Mouse (Mus musculus): ENCODE measurements at regions not wholly inside any gene's neighbourhood (a gene's known extent, or its start where the extent isn't known, plus 50 kb on each side); places are given as distances from the start of the nearest gene placed in this dataset.

DNA sequence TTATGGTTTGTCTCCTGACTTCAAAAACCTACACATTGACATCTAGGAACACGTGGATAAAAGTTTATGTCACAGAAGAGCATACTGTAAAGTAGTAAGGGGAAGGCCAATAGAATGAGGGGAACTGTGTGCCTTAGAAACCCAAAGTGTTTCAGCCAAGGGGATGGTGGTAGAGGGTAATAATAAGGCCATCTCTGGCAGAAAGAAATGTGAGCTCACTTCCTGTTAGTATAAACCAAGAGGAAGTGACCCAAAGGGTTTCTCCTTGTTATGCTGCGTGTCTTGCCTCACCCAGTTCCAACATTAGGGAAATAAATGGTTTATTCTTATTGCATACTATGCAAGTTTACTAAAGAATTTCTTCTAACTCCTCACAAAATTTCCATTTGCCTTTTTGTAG lies 2982.4 kb upstream of the Lrrc6 start:
- WGBS: 79% methylated on average over 2 of the region's 2 CpGs
- no peaks in the 10 kb centered on the region for H3K4me1 ChIP-seq
- no peak overlapping the region for H3K4me3 ChIP-seq
- no peak for DNase-seq (ENCODE audit: low spot score)
- no peaks in the 10 kb centered on the region for H3K9me3 ChIP-seq
- no peaks in the 10 kb centered on the region for H3K36me3 ChIP-seq (replicated peaks)
- H3K27me3 ChIP-seq (replicated peaks; ENCODE audit: low read depth, poor library complexity, severe bottlenecking): no peaks in the 10 kb centered on the region
- H3K27ac ChIP-seq (replicated peaks): no peak overlapping the region

DNA sequence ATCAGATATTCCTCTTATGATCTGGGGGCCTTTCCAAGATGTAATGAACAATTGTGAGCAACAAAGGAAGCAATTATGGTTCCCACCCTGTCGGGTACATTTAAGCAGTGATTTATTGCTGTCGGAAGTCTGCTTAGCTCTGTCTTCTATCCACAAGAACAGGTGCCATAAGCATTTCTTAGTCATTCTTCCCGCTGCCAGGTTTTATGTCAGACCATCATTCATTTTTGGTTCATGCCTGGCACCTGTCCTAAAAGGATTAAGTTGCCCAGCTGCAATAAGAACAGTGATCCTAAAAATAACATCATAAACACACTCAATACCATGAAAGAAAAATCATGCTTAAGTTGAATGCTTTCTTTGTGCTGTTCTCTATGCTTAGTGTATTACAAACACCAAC lies 2980.4 kb upstream of the Lrrc6 start:
- DNase-seq (ENCODE audit: low spot score): no peak
- H3K27ac ChIP-seq (replicated peaks): no peak overlapping the region
- WGBS: 87% methylated on average over 3 of the region's 3 CpGs
- H3K9me3 ChIP-seq: no peaks in the 10 kb centered on the region
- H3K4me1 ChIP-seq: no peaks in the 10 kb centered on the region
- H3K4me3 ChIP-seq: no peak overlapping the region
- no peaks in the 10 kb centered on the region for H3K36me3 ChIP-seq (replicated peaks)
- no peaks in the 10 kb centered on the region for H3K27me3 ChIP-seq (replicated peaks; ENCODE audit: low read depth, poor library complexity, severe bottlenecking)

DNA sequence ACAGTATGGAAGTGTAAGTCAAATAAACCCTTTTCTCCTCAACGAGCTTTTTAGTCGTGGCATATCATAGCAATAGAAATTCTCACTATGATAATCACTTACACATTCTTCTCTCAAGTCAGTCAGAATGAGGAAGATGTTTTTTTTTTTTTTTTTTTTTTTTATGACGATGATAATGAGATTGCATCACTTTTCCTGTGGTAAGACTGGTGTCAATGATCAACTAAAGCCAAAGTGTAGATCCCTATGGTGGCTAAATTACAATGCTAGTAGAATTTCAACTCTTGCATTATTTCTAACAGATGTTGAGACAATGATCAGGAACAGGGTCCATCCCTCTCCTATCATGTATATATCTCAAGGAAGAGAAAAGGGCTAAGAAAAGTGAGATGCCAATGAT lies 2976.3 kb upstream of the Lrrc6 start:
- H3K4me3 ChIP-seq: no peak overlapping the region
- H3K36me3 ChIP-seq (replicated peaks): no peaks in the 10 kb centered on the region
- 80% methylated on average over 3 of the region's 3 CpGs for WGBS
- H3K27ac ChIP-seq (replicated peaks): no peak overlapping the region
- no peaks in the 10 kb centered on the region for H3K9me3 ChIP-seq
- no peaks in the 10 kb centered on the region for H3K4me1 ChIP-seq
- no peaks in the 10 kb centered on the region for H3K27me3 ChIP-seq (replicated peaks; ENCODE audit: low read depth, poor library complexity, severe bottlenecking)
- no peak for DNase-seq (ENCODE audit: low spot score)

DNA sequence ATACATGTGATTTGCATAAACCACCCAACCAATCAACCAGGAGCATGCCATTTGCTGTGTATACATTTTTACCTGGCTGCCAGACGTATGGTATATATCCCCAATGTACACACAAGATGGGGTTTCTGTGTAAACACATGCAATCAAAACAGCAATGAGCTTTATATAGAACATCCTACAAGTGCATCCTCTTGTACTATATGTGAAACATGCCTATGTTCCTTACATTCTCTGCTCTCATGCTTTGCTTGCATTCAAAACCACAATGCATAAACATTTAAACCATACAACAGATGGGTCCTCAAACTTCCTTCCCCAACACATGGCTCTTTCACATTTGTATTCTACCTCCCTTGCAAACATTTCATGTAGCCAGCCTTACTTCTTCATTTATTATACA lies 2968.9 kb upstream of the Lrrc6 start:
- H3K9me3 ChIP-seq: no peaks in the 10 kb centered on the region
- H3K4me3 ChIP-seq: no peak overlapping the region
- no peak overlapping the region for H3K27ac ChIP-seq (replicated peaks)
- no peaks in the 10 kb centered on the region for H3K4me1 ChIP-seq
- WGBS: 91% methylated on average over 1 of the region's 1 CpGs
- H3K27me3 ChIP-seq (replicated peaks; ENCODE audit: low read depth, poor library complexity, severe bottlenecking): no peaks in the 10 kb centered on the region
- no peak for DNase-seq (ENCODE audit: low spot score)
- no peaks in the 10 kb centered on the region for H3K36me3 ChIP-seq (replicated peaks)

DNA sequence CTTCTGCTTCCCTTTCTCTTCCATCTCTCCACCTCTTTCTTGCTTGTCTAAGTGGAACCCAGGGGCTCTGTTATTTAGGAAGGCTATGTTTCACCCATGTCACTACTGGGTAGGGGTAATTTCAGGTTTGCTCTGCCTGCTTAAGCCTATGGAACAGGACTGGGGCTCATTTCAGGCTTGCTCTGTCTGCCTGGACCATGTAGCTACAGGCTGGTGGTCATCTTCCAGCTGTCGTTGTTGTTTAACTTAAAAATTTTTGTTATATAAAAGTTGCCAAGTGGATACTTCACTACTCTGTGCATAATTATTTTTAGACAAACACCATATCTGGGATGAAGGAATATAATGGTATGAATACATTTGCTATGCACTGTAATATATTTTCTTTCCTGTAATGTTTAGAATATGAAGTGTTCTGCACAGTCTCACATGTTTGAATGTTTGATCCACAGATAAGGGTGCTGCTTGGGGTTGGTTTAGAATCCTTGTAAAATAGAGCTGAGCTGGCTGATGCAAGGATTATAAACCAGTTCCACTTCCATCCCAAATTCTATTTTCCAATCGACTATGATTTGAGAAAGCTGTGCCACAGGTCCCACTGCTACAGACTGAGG lies 2960.0 kb upstream of the Lrrc6 start:
- Histone ChIP-seq H3K27ac (replicated peaks) (no peak overlapping the region), H3K9me3 (no peaks in the 10 kb centered on the region), H3K4me3 (no peak overlapping the region), H3K36me3 (replicated peaks) (no peaks in the 10 kb centered on the region), H3K4me1 (no peaks in the 10 kb centered on the region), H3K27me3 (replicated peaks; ENCODE audit: low read depth, poor library complexity, severe bottlenecking) (no peaks in the 10 kb centered on the region)
- WGBS: 89% methylated on average over 2 of the region's 2 CpGs
- DNase-seq (ENCODE audit: low spot score): no peak

DNA sequence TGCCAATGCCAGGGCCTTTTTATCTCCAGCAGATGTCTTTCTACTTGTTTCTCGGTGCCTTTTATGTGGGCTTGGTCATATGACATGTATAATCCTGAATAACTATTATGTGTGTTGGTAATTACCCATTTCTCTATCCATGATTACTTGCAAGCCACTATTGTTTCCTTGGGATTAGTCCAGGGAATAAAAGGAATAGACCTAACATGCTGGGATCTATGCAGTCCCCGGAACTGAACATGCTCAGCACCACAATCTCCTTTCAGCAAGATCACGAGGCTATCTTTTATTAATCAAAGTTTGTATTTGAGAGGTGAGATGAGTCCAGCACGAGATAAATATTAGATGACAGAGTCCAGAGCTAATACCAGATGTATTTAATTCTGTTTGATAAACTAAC lies 2956.8 kb upstream of the Lrrc6 start:
- Histone ChIP-seq H3K9me3 (no peaks in the 10 kb centered on the region), H3K4me3 (no peak overlapping the region), H3K36me3 (replicated peaks) (no peaks in the 10 kb centered on the region), H3K27ac (replicated peaks) (no peak overlapping the region), H3K27me3 (replicated peaks; ENCODE audit: low read depth, poor library complexity, severe bottlenecking) (no peaks in the 10 kb centered on the region), H3K4me1 (no peaks in the 10 kb centered on the region)
- 76% methylated on average over 4 of the region's 4 CpGs for WGBS
- no peak for DNase-seq (ENCODE audit: low spot score)

DNA sequence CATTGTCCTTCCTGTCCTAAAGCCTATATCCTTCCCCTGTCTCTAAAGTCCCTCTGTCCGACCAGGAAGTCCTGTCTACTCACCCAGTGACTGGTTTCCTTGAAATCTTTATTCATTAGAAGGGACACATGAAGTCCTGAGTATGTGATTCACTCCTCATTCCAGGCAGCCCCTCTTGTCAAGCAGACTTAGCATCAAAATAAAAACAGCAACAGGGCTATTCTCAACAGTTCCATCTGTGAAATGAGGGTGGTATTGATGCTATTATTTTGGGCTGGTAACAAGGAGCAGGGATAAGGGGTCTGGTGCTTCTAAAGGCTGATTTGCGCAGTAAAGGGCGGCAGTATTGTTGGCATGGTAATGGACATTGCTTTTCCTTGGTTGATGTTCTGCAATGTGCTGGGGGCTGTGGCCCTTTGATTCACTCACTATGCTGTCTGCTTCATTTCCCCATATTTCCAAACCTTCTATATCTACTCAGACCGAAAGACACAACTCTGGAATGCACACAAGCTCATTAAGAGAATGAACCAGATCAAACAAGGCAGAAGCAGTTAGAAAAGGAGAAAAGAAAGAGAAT lies 2955.6 kb upstream of the Lrrc6 start:
- Histone ChIP-seq H3K36me3 (replicated peaks) (no peaks in the 10 kb centered on the region), H3K27me3 (replicated peaks; ENCODE audit: low read depth, poor library complexity, severe bottlenecking) (no peaks in the 10 kb centered on the region), H3K4me1 (no peaks in the 10 kb centered on the region), H3K27ac (replicated peaks) (no peak overlapping the region), H3K9me3 (no peaks in the 10 kb centered on the region), H3K4me3 (no peak overlapping the region)
- DNase-seq (ENCODE audit: low spot score): no peak
- WGBS: 77% methylated on average over 4 of the region's 4 CpGs

DNA sequence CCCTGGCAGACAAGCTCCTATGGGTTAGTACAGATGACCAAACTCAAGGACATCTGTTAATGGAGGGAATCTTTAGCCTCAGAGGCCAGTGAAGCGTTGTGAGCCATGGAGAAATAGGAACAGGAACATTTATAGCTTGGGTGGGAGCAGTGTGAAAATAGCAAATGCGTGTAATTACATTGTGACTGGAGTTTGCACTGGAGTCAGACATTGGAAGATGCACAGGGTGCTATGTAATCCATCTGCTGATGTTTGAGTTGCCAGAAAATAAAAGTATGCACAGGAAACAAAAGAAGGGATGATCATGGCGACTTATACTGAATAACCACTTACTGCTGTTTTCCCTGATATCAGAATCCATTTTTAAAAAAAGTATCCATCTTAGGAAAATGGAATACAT lies 2940.3 kb upstream of the Lrrc6 start:
- Histone ChIP-seq H3K36me3 (replicated peaks) (no peaks in the 10 kb centered on the region), H3K27ac (replicated peaks) (no peak overlapping the region), H3K27me3 (replicated peaks; ENCODE audit: low read depth, poor library complexity, severe bottlenecking) (no peaks in the 10 kb centered on the region), H3K9me3 (no peaks in the 10 kb centered on the region), H3K4me3 (no peak overlapping the region), H3K4me1 (no peaks in the 10 kb centered on the region)
- WGBS: 83% methylated on average over 3 of the region's 3 CpGs
- DNase-seq (ENCODE audit: low spot score): no peak

DNA sequence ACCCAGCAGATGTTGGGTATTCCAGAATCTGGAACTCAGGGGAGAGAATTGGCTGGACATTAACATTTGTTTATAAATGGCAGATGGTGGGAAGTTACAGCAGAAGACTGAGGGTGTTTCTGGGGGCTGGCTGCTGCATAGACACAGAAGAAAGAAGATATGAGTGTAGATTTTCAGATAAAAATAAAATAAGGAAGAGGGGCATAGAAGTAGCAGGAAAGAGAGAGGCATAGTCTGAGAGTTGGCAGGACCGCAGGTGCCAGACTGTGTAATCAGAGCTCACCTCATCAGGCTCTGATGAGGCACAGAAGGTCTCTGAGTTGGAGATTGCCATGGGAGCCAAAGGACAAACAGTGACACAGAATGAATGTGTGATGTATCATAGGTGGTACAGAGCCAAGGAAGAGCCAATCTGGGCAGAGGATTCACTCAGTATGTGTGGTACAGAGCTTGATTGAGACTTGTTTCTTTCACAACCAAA lies 2912.9 kb upstream of the Lrrc6 start:
- 94% methylated on average over 1 of the region's 1 CpGs for WGBS
- DNase-seq (ENCODE audit: low spot score): no peak
- no peak overlapping the region for H3K27ac ChIP-seq (replicated peaks)
- no peaks in the 10 kb centered on the region for H3K4me1 ChIP-seq
- no peaks in the 10 kb centered on the region for H3K36me3 ChIP-seq (replicated peaks)
- no peaks in the 10 kb centered on the region for H3K9me3 ChIP-seq
- H3K27me3 ChIP-seq (replicated peaks; ENCODE audit: low read depth, poor library complexity, severe bottlenecking): no peaks in the 10 kb centered on the region
- no peak overlapping the region for H3K4me3 ChIP-seq

DNA sequence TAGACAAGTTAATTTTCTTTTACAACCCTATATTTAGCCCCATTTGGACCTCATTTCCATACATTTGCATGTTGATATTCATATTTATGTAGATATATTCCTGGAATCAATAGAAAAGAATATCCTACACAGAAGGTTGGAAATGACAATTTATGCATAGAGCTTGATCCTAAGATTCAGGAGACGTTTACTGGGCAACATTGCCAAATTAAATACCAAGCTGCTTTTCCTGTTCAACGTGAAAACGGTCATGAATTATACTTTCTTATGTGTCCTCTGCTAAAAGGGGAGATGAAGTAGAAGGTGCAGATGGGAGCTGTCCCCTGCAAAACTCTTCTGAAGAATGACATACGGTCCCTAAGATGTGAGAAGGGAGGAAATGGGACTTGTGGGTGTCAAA lies 2888.9 kb upstream of the Lrrc6 start:
- Histone ChIP-seq H3K4me1 (no peaks in the 10 kb centered on the region), H3K27me3 (replicated peaks; ENCODE audit: low read depth, poor library complexity, severe bottlenecking) (no peaks in the 10 kb centered on the region), H3K9me3 (no peaks in the 10 kb centered on the region), H3K36me3 (replicated peaks) (no peaks in the 10 kb centered on the region), H3K27ac (replicated peaks) (no peak overlapping the region), H3K4me3 (no peak overlapping the region)
- WGBS: 84% methylated on average over 4 of the region's 4 CpGs
- DNase-seq (ENCODE audit: low spot score): no peak

DNA sequence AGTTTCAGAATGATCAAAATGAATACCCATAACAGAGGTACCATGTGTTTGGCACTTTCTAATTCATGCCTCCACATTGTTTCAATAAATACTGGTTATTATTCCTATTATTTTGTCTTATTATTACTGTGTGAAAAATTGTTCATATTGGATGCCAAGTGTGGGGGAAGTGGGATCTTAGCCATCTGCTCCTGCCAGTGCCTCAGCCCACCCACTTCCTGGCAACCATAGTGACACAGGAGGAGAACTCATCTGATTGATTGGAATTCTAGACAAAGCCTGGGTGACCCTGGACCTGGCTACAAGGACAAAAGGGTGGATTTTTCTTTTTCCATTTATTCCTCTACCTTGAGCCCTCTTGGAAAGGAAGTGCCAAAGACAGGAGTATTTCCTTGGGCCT lies 2886.8 kb upstream of the Lrrc6 start:
- no peaks in the 10 kb centered on the region for H3K4me1 ChIP-seq
- no peak overlapping the region for H3K27ac ChIP-seq (replicated peaks)
- no peaks in the 10 kb centered on the region for H3K9me3 ChIP-seq
- no peaks in the 10 kb centered on the region for H3K27me3 ChIP-seq (replicated peaks; ENCODE audit: low read depth, poor library complexity, severe bottlenecking)
- H3K36me3 ChIP-seq (replicated peaks): no peaks in the 10 kb centered on the region
- no peak for DNase-seq (ENCODE audit: low spot score)
- no peak overlapping the region for H3K4me3 ChIP-seq

DNA sequence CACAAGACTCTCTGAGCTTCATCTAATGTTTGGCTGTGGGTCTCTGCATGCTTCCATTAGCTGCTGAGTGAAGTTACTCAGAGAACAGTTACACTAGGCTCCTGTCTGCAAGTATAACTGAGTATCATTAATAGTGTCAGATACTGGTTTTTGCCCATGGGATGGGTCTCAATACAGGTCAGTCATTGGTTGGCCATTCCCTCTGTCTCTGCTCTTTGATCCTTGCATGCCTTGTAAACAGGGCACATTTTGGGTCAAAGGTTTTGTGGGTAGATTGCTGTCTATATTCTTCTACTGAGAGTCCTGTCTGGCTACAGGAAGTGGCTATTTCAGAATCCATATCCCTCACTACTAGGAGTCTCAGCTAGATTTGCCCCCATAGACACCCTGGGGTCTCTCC lies 2864.7 kb upstream of the Lrrc6 start:
- H3K4me1 ChIP-seq: no peaks in the 10 kb centered on the region
- H3K9me3 ChIP-seq: no peaks in the 10 kb centered on the region
- no peaks in the 10 kb centered on the region for H3K36me3 ChIP-seq (replicated peaks)
- no peak overlapping the region for H3K27ac ChIP-seq (replicated peaks)
- no peak overlapping the region for H3K4me3 ChIP-seq
- DNase-seq (ENCODE audit: low spot score): no peak
- no peaks in the 10 kb centered on the region for H3K27me3 ChIP-seq (replicated peaks; ENCODE audit: low read depth, poor library complexity, severe bottlenecking)

DNA sequence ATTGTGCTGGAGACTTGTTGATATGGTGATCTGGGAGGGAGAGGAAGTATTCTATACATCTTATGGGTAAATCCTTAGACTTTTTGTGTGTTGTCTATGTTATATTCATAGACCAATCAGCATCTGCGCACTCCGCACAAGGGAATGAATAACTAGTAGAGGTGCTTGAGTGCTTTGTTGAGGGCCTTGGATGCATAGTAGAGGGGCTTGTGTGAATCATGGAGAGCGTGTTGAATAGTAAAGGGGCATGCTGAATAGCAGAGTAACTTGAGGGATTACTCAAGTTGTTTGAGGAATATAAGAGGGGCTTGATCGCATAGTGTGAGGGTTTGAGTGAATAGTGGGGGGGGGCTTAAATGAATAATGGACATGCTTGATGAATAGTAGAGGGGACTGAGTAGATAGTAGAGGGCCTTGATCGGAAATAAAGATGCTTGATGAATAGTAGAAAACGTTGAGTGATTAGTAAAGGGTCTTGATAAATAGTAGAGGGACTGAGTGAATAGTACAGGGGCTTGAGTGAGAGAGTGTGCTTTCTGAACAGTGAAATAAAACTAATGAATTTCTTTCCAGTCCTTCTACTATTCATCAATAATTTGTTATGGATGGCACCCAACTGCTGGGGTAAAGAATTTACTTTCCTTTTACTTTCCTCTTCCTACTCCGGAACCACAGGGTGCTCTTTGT lies 2849.5 kb upstream of the Lrrc6 start:
- DNase-seq (ENCODE audit: low spot score): no peak
- Histone ChIP-seq H3K36me3 (replicated peaks) (no peaks in the 10 kb centered on the region), H3K4me1 (no peaks in the 10 kb centered on the region), H3K4me3 (no peak overlapping the region), H3K27me3 (replicated peaks; ENCODE audit: low read depth, poor library complexity, severe bottlenecking) (no peaks in the 10 kb centered on the region), H3K27ac (replicated peaks) (no peak overlapping the region), H3K9me3 (no peaks in the 10 kb centered on the region)
- WGBS: 86% methylated on average over 7 of the region's 7 CpGs
